Mouse (Mus musculus) embryonic fibroblast, embryonic 13.5 days (primary cell): ENCODE data around the gene Slc27a5.

Experiments
- CTCF ChIP-seq: IDR thresholded peaks from 2 replicates; pipeline ENCODE4 v1.5.1; 2011; ENCODE audit warnings: mild to moderate bottlenecking, control low read depth, low read length, moderate library complexity, borderline replicate concordance; ENCODE audit not compliant: insufficient read depth
- POLR2A ChIP-seq: IDR thresholded peaks from 2 replicates; pipeline ENCODE4 v1.6.1; 2011; ENCODE audit warnings: low read depth, mild to moderate bottlenecking, control low read depth, low read length, moderate library complexity

DNA sequence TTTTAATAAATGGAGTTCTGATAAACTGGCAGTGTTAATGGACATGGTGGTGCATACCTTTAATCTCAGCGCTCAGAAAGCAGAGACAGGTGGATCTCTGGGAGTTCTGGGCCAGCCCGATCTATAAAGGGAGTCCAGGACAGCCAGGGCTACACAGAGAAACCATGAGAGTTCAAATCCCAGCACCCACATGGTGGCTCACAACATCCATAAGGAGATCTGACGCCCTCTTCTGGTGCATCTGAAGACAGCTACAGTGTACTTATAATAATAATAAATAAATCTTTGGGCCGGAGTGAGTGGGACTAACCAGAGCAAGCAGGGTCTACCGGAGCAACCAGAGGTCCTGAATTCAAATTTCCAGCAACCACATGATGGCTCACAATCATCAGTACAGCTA is 5.4 kb upstream of the Slc27a5 start:
- TF ChIP-seq CTCF (no peak), POLR2A (no peak)
